Mouse (Mus musculus) neural tube, embryonic 15.5 days (tissue): Measurements from ENCODE around the gene Ctcf. TPM values are rescaled to one million over a fixed set of nuclear protein-coding genes. Genes with fewer than 3 reads are reported as not detected.

ENCODE experiments used
- ATAC-seq: fragments of 200-750 bp; cut with Nextera tagmentation; 2 replicates; pipeline ENCODE4 v1.8.0; 2017; ENCODE audit warnings: mild to moderate bottlenecking, moderate TSS enrichment, moderate library complexity; ENCODE audit not compliant: low FRiP score
- H3K27ac ChIP-seq: fragments of 300-500 bp; sonication (generic); replicated peaks from 2 replicates; pipeline ENCODE4 v1.5.1; 2015; ENCODE audit warnings: mild to moderate bottlenecking, inconsistent platforms
- H3K27me3 ChIP-seq: fragments of 300-500 bp; sonication (generic); replicated peaks from 2 replicates; pipeline ENCODE4 v1.6.1; 2015; ENCODE audit warnings: inconsistent platforms
- H3K36me3 ChIP-seq: fragments of 300-500 bp; sonication (generic); 2 replicates; pipeline ENCODE4 v1.6.1; 2015; ENCODE audit warnings: inconsistent platforms
- H3K4me1 ChIP-seq: fragments of 300-500 bp; sonication (generic); 2 replicates; pipeline ENCODE4 v1.6.1; 2015; ENCODE audit warnings: inconsistent platforms
- H3K4me2 ChIP-seq: fragments of 300-500 bp; sonication (generic); 2 replicates; pipeline ENCODE4 v1.6.1; 2015; ENCODE audit warnings: inconsistent platforms, mild to moderate bottlenecking, moderate library complexity
- H3K4me3 ChIP-seq: fragments of 300-500 bp; sonication (generic); replicated peaks from 2 replicates; pipeline ENCODE4 v1.5.1; 2015; ENCODE audit warnings: mild to moderate bottlenecking, inconsistent platforms
- H3K9ac ChIP-seq: fragments of 300-500 bp; sonication (generic); replicated peaks from 2 replicates; pipeline ENCODE4 v1.6.1; 2015; ENCODE audit warnings: mild to moderate bottlenecking, inconsistent platforms
- H3K9me3 ChIP-seq: fragments of 300-500 bp; sonication (generic); replicated peaks from 2 replicates; pipeline ENCODE4 v1.6.1; 2016; ENCODE audit warnings: inconsistent platforms
- WGBS: fragments of 180-500 bp; shearing (Covaris S2); methylation state at CpG from one replicate; pipeline ENCODE4 v1.1.7; 2015; ENCODE audit warnings: mixed read lengths; 5-methylcytosine and 5-hydroxymethylcytosine counted together
- polyA plus RNA-seq: library from polyadenylated mRNA; unstranded; fragments of >200 nt; fragmentation: Nextera tagmentation; extraction: Ambion mirVana; gene quantifications from 2 replicates; pipeline ENCODE4 v1.2.1, GENCODE M21; 2015

Gene Ctcf
- polyA plus RNA-seq, 1 experiment from 2014 or later: 87.0 TPM

DNA sequence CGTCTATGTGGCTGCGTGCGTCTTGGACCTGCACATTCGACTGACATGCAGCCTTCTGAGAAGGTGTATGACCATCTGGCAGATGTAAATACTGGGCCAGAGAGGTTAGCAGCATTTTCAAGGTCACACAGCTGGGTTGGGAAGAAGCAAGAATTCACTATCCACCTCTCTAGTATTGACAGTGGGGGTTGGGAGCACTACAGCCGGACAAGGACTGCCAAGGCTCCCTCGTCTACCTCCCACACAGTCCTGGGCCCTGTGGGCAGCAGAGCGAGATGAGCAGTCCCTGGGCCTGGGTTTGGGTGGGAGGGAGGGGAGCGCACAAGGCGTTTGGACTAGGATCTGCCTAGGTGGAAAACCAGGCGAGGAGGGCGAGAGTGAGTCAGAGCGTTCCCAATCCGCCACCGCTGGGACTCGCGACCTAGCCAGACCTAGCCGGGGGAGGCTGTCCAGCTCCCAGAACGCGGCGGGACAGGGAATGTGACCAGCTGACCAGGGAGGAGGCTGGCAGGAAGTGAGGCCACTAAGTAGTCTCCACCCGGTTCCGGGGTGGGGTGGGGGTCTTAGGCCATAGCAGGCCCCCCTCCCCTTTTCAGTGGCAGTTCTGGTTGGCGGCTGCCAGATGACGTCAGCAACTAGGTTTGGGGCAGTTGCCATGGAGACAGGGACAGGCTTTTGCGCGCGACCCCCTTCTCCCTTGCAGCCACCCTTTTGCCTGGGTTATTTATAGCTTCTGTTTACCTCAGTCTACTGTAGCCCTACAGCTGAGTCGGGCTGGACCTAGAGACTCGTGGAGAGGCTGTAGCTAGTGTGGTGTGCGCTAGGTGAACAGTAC lies 30.0 kb upstream of the Ctcf start:
- peaks cover 33% of the 10 kb centered on the region for H3K4me1 ChIP-seq
- peak overlapping the region; percentile 88 for H3K9ac ChIP-seq
- H3K27ac ChIP-seq: peak overlapping the region; percentile 91
- H3K4me3 ChIP-seq: peak overlapping the region; percentile 67
- peak overlapping the region; percentile 87 for H3K4me2 ChIP-seq
- peak; percentile 70 for ATAC-seq
- no peaks in the 10 kb centered on the region for H3K9me3 ChIP-seq
- no peaks in the 10 kb centered on the region for H3K36me3 ChIP-seq
- peaks cover 2% of the 10 kb centered on the region; the same call in 1 of the 2 replicates for H3K27me3 ChIP-seq
- 1% methylated on average over 30 of the region's 30 CpGs for WGBS

DNA sequence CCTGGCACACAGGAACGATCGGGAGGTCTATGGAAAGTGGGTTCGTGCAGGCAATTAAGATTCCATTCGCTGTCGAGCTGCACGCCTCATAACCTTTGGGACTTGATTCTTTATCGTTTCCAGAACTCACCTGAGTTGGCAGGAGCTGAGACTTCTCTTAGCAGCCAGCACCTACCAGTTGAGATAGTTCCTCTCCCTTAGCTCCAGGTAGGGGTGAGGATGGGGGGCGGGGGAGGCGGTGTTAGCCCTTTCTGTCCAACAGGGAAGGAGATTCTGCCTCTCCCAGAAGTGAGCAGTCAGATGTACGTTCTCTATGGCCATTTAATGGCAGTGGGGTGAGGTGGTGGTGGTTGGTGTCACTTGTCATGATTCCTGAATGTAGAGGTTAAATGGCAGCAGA lies 29.3 kb upstream of the Ctcf start:
- 4% methylated on average over 10 of the region's 10 CpGs for WGBS
- Histone ChIP-seq H3K4me2 (peak overlapping the region; percentile 87), H3K27ac (peak overlapping the region; percentile 91), H3K4me1 (peaks cover 33% of the 10 kb centered on the region), H3K4me3 (peak overlapping the region; percentile 67), H3K9me3 (no peaks in the 10 kb centered on the region), H3K9ac (peak overlapping the region; percentile 88), H3K36me3 (no peaks in the 10 kb centered on the region), H3K27me3 (peaks cover 9% of the 10 kb centered on the region)
- no peak for ATAC-seq

DNA sequence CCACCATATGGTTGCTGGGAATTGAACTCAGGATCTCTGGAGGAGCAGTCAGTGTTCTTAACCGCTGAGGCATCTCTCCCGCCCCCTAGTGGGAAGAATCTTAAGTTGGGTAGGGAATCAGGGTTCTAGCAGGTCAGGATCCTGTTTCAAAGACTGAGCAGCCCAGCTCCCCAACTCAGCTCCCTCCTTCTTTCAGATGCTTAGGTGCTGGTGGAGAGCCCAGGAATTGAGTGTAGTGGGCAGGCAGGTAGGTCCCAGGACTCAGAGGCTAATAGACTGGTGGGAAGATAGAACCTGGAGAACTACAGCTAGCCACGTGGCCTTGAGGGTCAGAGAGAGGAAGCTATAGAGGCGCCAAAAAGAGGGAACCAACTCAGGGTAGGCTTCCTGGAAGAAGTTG lies 28.7 kb upstream of the Ctcf start:
- ATAC-seq: no peak
- Histone ChIP-seq H3K4me3 (no peak overlapping the region), H3K27me3 (peaks cover 15% of the 10 kb centered on the region), H3K9ac (no peak overlapping the region), H3K9me3 (no peaks in the 10 kb centered on the region), H3K4me2 (peak overlapping the region; percentile 87; the same call in 1 of the 2 replicates), H3K36me3 (no peaks in the 10 kb centered on the region), H3K27ac (no peak overlapping the region), H3K4me1 (peaks cover 36% of the 10 kb centered on the region)
- WGBS: 40% methylated on average over 4 of the region's 4 CpGs

DNA sequence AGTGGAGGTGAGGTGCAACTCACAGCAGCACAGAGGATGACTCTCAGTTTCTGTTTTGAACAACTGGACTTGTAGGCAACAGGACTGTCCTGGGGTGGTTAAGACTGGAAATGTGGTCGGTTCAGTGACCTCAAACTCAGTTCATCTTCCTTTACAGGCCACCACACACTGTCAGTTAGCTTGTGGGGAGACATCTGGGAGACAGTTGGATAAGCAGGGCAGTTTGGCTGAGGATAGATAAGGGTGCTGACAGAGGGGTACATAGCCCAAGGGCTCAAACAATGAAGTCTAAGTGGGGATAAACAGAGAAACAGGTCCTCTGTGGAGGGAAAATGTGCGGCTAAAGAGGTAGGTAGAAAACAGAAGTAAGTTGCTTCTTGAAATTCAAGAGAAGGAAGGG lies 27.0 kb upstream of the Ctcf start:
- WGBS: 82% methylated on average over 2 of the region's 2 CpGs
- peaks cover 18% of the 10 kb centered on the region for H3K27me3 ChIP-seq
- H3K4me3 ChIP-seq: no peak overlapping the region
- H3K27ac ChIP-seq: no peak overlapping the region
- no peak for ATAC-seq
- H3K9me3 ChIP-seq: no peaks in the 10 kb centered on the region
- H3K4me1 ChIP-seq: peaks cover 51% of the 10 kb centered on the region
- no peak overlapping the region for H3K4me2 ChIP-seq
- H3K9ac ChIP-seq: no peak overlapping the region
- H3K36me3 ChIP-seq: no peaks in the 10 kb centered on the region

DNA sequence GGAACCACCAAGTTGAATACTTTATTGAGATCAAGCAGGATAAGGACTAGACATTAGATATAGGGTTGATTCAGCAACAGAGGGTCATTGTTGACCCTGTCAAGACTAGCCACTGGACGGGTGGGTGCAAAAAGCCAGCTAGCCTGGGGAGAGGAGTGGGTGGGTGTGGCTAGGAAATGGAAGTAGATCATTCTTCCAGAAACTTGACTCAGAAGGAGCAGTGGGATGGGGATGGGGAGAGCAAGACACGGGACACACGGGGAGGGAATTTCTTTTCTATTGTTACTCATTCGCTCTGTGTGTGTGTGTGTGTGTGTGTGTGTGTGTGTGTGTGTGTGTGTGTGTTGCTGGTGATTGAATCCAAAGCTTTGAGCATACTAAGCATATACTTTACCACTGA lies 26.6 kb upstream of the Ctcf start:
- 78% methylated on average over 4 of the region's 4 CpGs for WGBS
- Histone ChIP-seq H3K9ac (no peak overlapping the region), H3K36me3 (0 out of 2 replicates have a peak, but pooled peaks cover under 1% of the 10 kb centered on the region), H3K27me3 (peaks cover 18% of the 10 kb centered on the region), H3K4me2 (no peak overlapping the region), H3K4me3 (no peak overlapping the region), H3K9me3 (no peaks in the 10 kb centered on the region), H3K4me1 (peaks cover 49% of the 10 kb centered on the region), H3K27ac (no peak overlapping the region)
- ATAC-seq: no peak

DNA sequence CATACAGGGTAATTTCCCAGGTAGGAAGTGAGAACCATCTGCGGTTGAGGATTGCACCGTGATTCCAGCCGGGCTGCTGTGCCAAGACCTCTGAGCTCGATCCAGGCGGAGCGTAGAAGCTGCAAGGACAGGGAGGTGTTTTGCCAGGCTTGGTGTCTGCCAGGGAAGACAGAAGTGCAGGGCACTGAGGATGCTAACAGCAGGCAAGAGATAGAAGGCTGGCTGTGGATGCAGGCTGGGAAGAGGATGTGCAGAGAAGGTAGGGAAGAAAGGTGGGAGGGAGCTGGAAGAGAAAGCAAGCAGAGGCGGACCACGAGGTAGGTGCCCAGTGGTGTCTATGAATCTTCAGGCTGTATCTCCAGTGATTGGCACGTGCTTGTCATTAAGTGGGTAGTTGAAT lies 24.5 kb upstream of the Ctcf start:
- H3K9me3 ChIP-seq: no peaks in the 10 kb centered on the region
- WGBS: 87% methylated on average over 9 of the region's 9 CpGs
- peaks cover 38% of the 10 kb centered on the region for H3K4me1 ChIP-seq
- H3K27me3 ChIP-seq: peaks cover 18% of the 10 kb centered on the region
- H3K9ac ChIP-seq: no peak overlapping the region
- no peak overlapping the region for H3K27ac ChIP-seq
- no peak overlapping the region for H3K4me2 ChIP-seq
- H3K36me3 ChIP-seq: peaks cover 20% of the 10 kb centered on the region
- no peak for ATAC-seq
- no peak overlapping the region for H3K4me3 ChIP-seq

DNA sequence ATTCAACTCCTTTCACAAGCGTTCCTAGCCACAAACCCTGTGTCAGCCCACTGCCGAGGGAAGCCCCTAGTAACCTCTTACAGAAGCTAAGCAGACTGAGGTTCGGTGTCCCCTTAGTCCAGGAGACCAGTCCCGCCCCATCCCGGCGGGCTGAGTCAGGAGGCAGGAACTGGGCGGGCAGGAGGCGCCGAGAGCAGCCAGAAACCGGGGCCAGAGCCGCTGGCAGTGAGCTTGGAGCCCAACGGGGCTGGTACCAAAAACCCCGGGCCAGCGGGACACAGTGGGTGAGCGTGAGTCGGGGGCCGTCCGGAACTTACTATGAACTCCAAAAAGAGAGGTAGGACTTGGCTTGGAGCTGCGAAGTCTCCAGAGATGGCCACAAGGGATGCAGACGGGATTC lies 23.3 kb upstream of the Ctcf start:
- Histone ChIP-seq H3K4me2 (peak overlapping the region; percentile 84), H3K9ac (no peak overlapping the region), H3K4me1 (peaks cover 26% of the 10 kb centered on the region), H3K9me3 (no peaks in the 10 kb centered on the region), H3K4me3 (peak overlapping the region; percentile 19), H3K36me3 (peaks cover 32% of the 10 kb centered on the region), H3K27ac (no peak overlapping the region), H3K27me3 (peaks cover 18% of the 10 kb centered on the region)
- 5% methylated on average over 20 of the region's 20 CpGs for WGBS
- no peak for ATAC-seq

DNA sequence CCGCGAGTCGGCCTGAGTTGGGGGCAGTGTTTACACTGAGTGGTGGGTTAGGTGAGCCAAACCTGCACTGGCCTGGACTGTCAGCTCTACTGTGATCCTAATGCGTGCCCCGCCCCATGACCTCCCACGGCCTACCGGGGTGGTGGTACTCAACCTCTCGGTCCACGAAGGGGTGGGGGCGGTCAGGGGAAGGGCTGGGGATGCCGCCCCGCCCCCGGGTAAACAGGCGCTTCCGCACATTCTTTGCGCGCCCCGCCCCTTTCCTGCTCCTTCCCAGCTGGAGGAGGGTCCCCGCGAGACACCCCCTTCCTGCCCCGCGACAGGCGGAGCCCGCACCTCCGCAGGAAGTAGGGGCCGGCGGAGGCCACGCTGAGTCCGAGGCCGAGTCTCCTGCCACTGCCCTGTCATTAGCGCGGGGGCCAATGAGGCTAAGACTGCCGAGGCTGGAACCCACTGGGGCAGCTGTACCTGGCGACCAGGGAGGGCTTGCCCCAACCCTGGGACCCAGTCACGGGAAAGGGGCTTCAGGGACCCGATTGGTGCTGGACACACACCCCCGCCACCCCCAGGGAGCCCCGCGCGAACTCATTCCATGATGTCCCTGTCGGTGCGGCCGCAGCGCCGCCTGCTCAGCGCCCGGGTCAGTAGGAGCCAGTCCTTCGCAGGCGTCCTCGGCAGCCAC lies 22.4 kb upstream of the Ctcf start:
- Histone ChIP-seq H3K4me1 (peaks cover 21% of the 10 kb centered on the region), H3K4me3 (peak overlapping the region; percentile 40), H3K27ac (no peak overlapping the region), H3K9ac (peak overlapping the region; percentile 52), H3K9me3 (no peaks in the 10 kb centered on the region), H3K36me3 (peaks cover 41% of the 10 kb centered on the region), H3K27me3 (peaks cover 18% of the 10 kb centered on the region), H3K4me2 (peak overlapping the region; percentile 84)
- WGBS: 3% methylated on average over 44 of the region's 50 CpGs
- ATAC-seq: peak; percentile 21

DNA sequence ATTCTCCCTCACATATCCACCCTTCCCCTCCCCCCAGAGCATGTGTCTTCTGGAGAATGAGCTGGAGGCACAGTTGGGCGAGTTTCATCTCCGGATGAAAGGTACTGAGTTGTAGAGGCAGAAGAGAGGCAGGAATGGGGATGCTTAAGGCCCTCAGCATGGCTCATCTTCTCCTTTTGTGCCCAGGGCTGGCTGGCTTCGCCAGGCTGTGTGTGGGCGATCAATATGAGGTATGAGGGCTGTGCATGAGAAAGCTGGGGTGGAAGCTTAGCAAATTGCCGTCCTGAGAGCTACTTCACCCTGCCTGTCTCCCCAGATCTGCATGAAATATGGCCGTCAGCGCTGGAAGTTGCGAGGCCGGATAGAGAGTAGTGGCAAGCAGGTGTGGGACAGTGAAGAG lies 20.4 kb upstream of the Ctcf start:
- Histone ChIP-seq H3K27me3 (peaks cover 18% of the 10 kb centered on the region), H3K4me2 (no peak overlapping the region), H3K4me1 (peaks cover 21% of the 10 kb centered on the region), H3K36me3 (peaks cover 61% of the 10 kb centered on the region), H3K9me3 (no peaks in the 10 kb centered on the region), H3K9ac (no peak overlapping the region), H3K4me3 (no peak overlapping the region), H3K27ac (no peak overlapping the region)
- ATAC-seq: no peak
- WGBS: 94% methylated on average over 9 of the region's 9 CpGs

DNA sequence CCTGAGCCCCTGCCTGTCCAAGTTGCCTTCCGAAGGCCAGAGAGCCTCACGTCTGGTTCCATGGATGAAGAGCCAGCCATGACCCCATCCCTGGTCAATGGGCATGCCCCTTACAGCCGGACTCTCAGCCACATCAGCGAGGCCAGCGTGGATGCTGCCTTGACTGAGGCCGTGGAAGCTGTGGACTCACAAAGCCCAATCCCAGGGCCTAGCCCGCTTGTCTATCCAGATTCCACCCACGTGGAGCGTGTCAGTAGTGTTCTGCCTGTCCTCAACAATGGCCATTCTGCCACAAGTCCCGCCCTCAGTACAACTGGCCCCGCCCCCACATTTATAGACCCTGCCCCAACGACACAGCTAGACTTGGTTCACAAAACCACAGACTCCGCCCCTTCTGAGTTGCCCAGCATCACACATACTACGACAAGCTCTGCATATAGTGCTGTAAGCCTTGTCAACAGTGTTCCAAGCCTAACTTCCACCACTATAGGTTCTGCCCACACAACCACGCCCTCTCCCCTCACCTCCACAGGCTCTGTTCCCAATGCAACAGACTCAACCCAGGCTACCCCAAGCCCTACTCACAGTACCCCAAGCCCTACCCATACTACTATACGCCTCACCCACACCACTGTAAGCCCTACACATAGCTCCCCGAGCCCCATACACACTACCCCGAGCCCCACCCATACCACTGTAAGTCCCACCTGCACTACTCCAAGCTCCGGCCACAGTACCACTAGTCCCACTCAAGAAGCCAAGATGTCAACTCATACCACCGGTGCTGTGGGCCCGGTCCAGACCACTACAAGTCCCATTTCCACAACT lies 18.7 kb upstream of the Ctcf start:
- Histone ChIP-seq H3K27me3 (peaks cover 3% of the 10 kb centered on the region; the same call in 1 of the 2 replicates), H3K27ac (no peak overlapping the region), H3K9ac (no peak overlapping the region), H3K4me2 (no peak overlapping the region), H3K4me3 (no peak overlapping the region), H3K36me3 (peaks cover 72% of the 10 kb centered on the region), H3K4me1 (peaks cover 20% of the 10 kb centered on the region), H3K9me3 (no peaks in the 10 kb centered on the region)
- no peak for ATAC-seq
- WGBS: 87% methylated on average over 21 of the region's 21 CpGs

DNA sequence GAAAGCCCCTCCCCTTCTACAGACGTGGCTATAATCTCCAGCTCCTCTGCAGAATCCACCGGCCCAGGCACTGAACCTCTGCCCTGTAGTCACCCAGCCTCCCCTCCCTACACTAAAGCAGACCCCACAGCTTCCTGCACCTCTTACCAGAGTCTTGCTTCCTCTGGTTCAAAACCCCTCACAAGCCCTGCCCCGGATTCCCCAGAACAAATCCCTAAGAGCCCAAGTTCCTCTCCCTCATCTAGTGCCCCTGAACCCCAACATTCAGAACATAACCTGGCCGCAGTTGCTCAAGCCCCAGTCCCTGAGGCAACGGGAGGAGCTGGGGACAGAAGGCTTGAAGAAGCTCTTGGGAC lies 18.1 kb upstream of the Ctcf start:
- Histone ChIP-seq H3K36me3 (peaks cover 78% of the 10 kb centered on the region), H3K9me3 (no peaks in the 10 kb centered on the region), H3K4me1 (peaks cover 20% of the 10 kb centered on the region), H3K4me3 (no peak overlapping the region), H3K4me2 (no peak overlapping the region), H3K9ac (no peak overlapping the region), H3K27me3 (no peaks in the 10 kb centered on the region), H3K27ac (no peak overlapping the region)
- ATAC-seq: no peak
- 92% methylated on average over 5 of the region's 5 CpGs for WGBS
